Mouse (Mus musculus) embryonic facial prominence, embryonic 14.5 days (tissue): ENCODE results near the gene Xpo6. TPM values are rescaled to one million over a fixed set of nuclear protein-coding genes. Genes with fewer than 3 reads are reported as not detected.

Source experiments
- ATAC-seq: fragments of 200-750 bp; cut with Nextera tagmentation; 2 replicates; pipeline ENCODE4 v1.8.0; 2017; ENCODE audit warnings: low read depth, moderate number of reproducible peaks, moderate TSS enrichment
- DNase-seq: peaks from one replicate; pipeline ENCODE4 v3.0.0-alpha.2; 2015; ENCODE audit warnings: low spot score
- H3K27ac ChIP-seq: fragments of 300-500 bp; sonication (generic); replicated peaks from 2 replicates; pipeline ENCODE4 v1.5.1; 2014; ENCODE audit warnings: low read depth, mild to moderate bottlenecking, low read length, moderate library complexity
- H3K27me3 ChIP-seq: fragments of 300-500 bp; sonication (generic); replicated peaks from 2 replicates; pipeline ENCODE4 v1.6.1; 2014; ENCODE audit warnings: low read length; ENCODE audit not compliant: control insufficient read depth, insufficient read depth
- H3K36me3 ChIP-seq: fragments of 300-500 bp; sonication (generic); 2 replicates; pipeline ENCODE4 v1.6.1; 2014; ENCODE audit warnings: low read length, mixed read lengths; ENCODE audit not compliant: control insufficient read depth, insufficient read depth
- H3K4me1 ChIP-seq: fragments of 300-500 bp; sonication (generic); 2 replicates; pipeline ENCODE4 v1.6.1; 2014; ENCODE audit warnings: antibody characterized with exemption, low read length; ENCODE audit not compliant: control insufficient read depth, insufficient read depth
- H3K4me2 ChIP-seq: fragments of 300-500 bp; sonication (generic); 2 replicates; pipeline ENCODE4 v1.6.1; 2014; ENCODE audit warnings: low read depth, mild to moderate bottlenecking, low read length, moderate library complexity, mixed read lengths
- H3K4me3 ChIP-seq: fragments of 300-500 bp; sonication (generic); 2 replicates; pipeline ENCODE4 v1.5.1; 2014; ENCODE audit warnings: low read depth, mild to moderate bottlenecking, low read length
- H3K9ac ChIP-seq: fragments of 300-500 bp; sonication (generic); 2 replicates; pipeline ENCODE4 v1.6.1; 2014; ENCODE audit warnings: low read depth, mild to moderate bottlenecking, low read length, moderate library complexity, mixed read lengths
- H3K9me3 ChIP-seq: fragments of 300-500 bp; sonication (generic); 2 replicates; pipeline ENCODE4 v1.6.1; 2016; ENCODE audit warnings: low read length; ENCODE audit not compliant: control insufficient read depth
- WGBS: fragments of 180-500 bp; shearing (Covaris S2); extraction: QIAGEN DNeasy Blood & Tissue Kit; methylation state at CpG from one replicate; pipeline ENCODE4 v1.1.7; 2014; 5-methylcytosine and 5-hydroxymethylcytosine counted together
- polyA plus RNA-seq: library from polyadenylated mRNA; unstranded; fragments of >200 nt; fragmentation: Nextera tagmentation; extraction: Ambion mirVana; gene quantifications from 2 replicates; pipeline ENCODE4 v1.2.1, GENCODE M21; 2014

Gene Xpo6
- polyA plus RNA-seq, 1 experiment from 2014 or later: 54.3 TPM

GRCm38 (mm10) chr7:126053618-126054017, 146.7 kb downstream of the Xpo6 start:
- Histone ChIP-seq H3K27ac (no peak overlapping the region), H3K4me1 (no peaks in the 10 kb centered on the region), H3K9me3 (no peaks in the 10 kb centered on the region), H3K27me3 (no peaks in the 10 kb centered on the region), H3K36me3 (no peaks in the 10 kb centered on the region), H3K4me3 (no peak overlapping the region), H3K4me2 (no peak overlapping the region), H3K9ac (no peak overlapping the region)
- WGBS: 82% methylated on average over 7 of the region's 7 CpGs
- ATAC-seq (no peak), DNase-seq (no peak)

- Histone ChIP-seq H3K4me3 (no peak overlapping the region), H3K27me3 (no peaks in the 10 kb centered on the region), H3K4me2 (no peak overlapping the region), H3K27ac (no peak overlapping the region), H3K36me3 (no peaks in the 10 kb centered on the region), H3K9ac (no peak overlapping the region), H3K4me1 (no peaks in the 10 kb centered on the region), H3K9me3 (no peaks in the 10 kb centered on the region)
- no peak for ATAC-seq
- no peak for DNase-seq
- 44% methylated on average over 6 of the region's 6 CpGs for WGBS
Observed at GRCm38 (mm10) chr7:126051910-126052309, 148.4 kb downstream of the Xpo6 start.

Other genes with a start within 250 kb of the Xpo6 start
- 2.0 and 2.7 TPM in 2 replicates for gene Gsg1l, start 118.1 kb downstream of the Xpo6 start, polyA plus RNA-seq
- gene Sbk1, start 72.1 kb upstream of the Xpo6 start, polyA plus RNA-seq: 36.3 and 46.6 TPM in 2 replicates
- gene Lat, start 169.1 kb upstream of the Xpo6 start, polyA plus RNA-seq: 2.3 TPM in 2 replicates
- gene Spns1, start 176.9 kb upstream of the Xpo6 start, polyA plus RNA-seq: 40.4 and 43.8 TPM in 2 replicates
- 2.5 and 2.6 TPM in 2 replicates for gene Nfatc2ip, start 196.2 kb upstream of the Xpo6 start, polyA plus RNA-seq
- 0.19 and 0.28 TPM in 2 replicates for gene Cd19, start 214.4 kb upstream of the Xpo6 start, polyA plus RNA-seq
- gene Rabep2, start 228.3 kb upstream of the Xpo6 start, polyA plus RNA-seq: 26.4 and 28.9 TPM in 2 replicates